Mouse (Mus musculus): ENCODE data around the gene Gpr143.

- TF ChIP-seq POLR2A (IDR thresholded peaks at IDR 0.05; ENCODE audit: low read depth, low read length): 0 out of 2 replicates have a peak, but pooled peaks have one; percentile 25
- TF ChIP-seq CTCF (IDR thresholded peaks at IDR 0.05; ENCODE audit: borderline replicate concordance, insufficient read depth, low read length): no peak
Measured at GRCm38 (mm10) chrX:152769600-152770157, 12.0 kb upstream of the Gpr143 start.

Data from embryonic fibroblast, embryonic 13.5 days (primary cell).